Mouse (Mus musculus) erythroid progenitor cell, adult 5-6 weeks (primary cell): ENCODE measurements at regions not wholly inside any gene's neighbourhood (a gene's known extent, or its start where the extent isn't known, plus 50 kb on each side); places are given as distances from the start of the nearest gene placed in this dataset.
A peak's percentile ranks its signal among the peaks of the same experiment; 100 is the strongest.

Experiments used
- ATAC-seq: replicated peaks from 2 replicates; pipeline ENCODE4 v1.8.0; 2016; ENCODE audit warnings: moderate number of reproducible peaks, mild to moderate bottlenecking, moderate TSS enrichment, inconsistent platforms; ENCODE audit not compliant: poor library complexity, low FRiP score, severe bottlenecking

- no peak for ATAC-seq
Measured at GRCm38 (mm10) chr1:105463819-105464614, 107.5 kb upstream of the Rnf152 start.

DNA sequence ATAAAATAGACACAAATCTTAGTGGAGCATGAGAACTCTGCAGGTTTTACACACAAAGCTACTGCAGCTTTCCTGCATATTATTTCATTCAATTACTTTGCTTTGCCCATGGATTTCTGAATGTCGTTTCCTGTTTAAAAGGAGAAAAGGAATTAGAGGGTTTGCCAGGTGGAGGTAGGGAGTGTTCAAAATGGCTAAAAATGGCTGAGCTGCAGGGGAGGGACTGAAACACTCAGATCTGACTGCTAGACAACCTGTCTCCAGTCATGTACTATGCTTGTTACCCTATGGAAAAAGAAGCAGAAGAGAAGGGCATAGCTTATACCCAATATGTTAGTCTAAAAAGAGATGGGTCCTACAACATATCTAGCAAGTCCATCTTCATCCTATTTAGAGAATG lies 106.2 kb upstream of the Rnf152 start:
- no peak for ATAC-seq

- ATAC-seq, result peak; percentile 86
Measured at GRCm38 (mm10) chr1:105455783-105456182, 99.3 kb upstream of the Rnf152 start.

DNA sequence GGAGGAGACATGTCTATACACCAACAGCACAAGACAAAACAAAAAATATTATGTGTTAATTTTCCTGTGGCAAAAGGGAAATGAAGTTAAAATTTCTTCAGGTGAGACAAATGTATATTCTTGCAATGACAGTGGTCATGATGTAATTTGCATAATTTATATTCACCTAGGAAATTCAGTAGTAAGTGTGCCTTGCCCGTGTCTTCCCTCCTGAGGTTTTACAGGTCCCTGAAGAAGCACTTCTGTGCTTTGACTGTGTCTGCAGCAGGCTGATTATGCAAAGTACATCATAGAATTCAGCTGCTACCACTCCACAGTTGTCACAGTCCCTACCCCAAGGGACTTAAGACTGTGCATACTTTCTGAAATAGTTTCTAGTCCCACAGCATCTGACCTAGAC lies 98.2 kb upstream of the Rnf152 start:
- no peak for ATAC-seq

DNA sequence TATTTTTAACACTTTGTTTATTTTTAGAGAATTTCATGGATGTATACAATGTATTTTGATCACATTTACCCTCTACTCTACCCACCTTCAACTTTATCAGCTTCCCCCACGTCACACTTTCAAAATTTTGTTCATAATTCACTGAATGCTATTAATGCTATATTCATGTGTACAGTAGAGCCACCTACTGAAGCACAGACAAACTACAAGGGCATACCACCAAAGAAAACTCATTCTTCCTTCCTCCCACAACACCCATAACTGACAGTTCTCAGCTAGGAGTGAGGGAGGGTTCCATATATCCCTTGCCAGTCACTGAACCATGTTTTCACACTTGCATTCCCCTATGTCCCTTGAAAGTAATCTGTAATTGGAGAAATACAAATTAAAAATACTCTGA lies 89.7 kb upstream of the Rnf152 start:
- no peak for ATAC-seq

GRCm38 (mm10) chr1:105443546-105443945 lies 87.0 kb upstream of the Rnf152 start:
- no peak for ATAC-seq

GRCm38 (mm10) chr1:105440296-105440695 lies 83.8 kb upstream of the Rnf152 start:
- no peak for ATAC-seq

- ATAC-seq, result no peak
Measured at GRCm38 (mm10) chr1:105434631-105435403, 78.3 kb upstream of the Rnf152 start.

GRCm38 (mm10) chr1:105433949-105434348 lies 77.4 kb upstream of the Rnf152 start:
- ATAC-seq, result no peak

DNA sequence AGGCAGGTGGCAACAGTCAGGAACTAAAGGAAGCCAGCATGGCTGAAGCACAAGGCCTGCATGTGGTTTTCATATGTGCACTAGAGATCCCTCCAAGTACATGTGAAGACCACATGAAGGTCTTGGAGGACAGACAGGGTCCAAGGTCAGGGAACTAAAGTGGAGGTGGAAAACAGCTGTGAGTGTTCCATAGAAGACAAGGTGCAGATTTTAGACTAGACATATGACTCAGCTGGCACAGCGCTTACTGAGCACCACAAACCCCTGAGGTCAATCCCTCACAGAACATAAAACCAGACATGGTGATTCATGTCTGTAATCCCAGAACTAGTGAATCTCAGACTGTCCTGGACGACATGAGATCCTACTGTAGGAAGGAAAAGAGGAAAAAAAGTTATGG lies 75.3 kb upstream of the Rnf152 start:
- no peak for ATAC-seq

- no peak for ATAC-seq
Measured at GRCm38 (mm10) chr1:105430712-105431111, 74.2 kb upstream of the Rnf152 start.

DNA sequence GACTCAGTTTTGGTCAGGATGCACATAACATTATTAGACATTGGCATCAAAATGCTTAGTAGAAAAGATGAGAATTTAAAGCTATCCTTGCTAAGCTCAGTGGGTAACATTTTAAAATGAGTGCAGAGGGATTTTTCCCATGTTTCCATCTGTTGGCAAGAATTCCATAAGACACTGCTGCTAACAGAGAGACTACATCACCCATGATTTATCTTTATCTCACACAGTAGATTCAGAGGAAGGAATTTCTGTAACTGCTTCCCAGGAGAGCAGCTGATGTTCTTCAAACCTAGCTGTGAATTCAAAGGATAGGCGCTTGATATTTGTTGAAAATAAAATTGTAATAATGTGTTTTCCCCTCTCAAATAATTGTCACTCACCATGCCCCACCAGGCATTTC lies 71.7 kb upstream of the Rnf152 start:
- ATAC-seq, result no peak

DNA sequence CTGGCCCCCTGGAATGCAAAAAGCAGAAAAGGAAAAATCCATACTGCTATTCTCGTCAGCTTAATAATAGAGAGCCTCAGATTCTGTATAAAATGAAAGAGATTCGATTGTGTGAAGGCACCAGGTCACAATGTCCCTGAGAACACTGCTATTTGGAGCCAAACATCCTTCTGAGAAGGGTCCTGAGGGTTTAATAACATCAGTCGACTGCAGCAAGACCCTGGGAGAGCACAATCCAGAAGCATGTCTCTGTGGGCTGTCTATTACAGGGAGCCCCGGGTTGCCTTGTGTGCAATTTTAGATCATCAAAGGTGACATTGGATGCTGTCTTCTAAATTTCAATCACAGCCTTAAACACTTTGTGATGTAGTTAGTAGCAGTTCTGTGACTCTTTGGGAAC lies 69.6 kb upstream of the Rnf152 start:
- no peak for ATAC-seq

- ATAC-seq, result no peak
Measured at GRCm38 (mm10) chr1:105423380-105423779, 66.9 kb upstream of the Rnf152 start.

DNA sequence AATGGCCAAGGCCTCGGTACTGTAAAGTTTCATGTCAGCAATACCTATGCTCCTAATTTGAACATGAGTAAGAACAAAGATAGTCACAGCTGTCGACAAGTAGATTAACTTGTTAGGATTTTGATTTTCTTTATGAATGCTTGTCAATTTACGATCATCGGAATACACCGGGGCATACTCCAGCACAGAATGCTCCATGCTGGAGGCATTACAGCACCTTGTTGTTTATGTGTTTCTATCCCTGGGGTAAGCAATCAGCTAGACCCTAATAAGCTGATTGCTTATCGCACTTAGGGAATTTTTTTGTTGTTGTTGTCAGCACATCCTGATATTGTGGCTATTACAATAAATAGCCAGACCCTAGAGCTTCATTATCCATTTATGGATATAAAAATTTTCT lies 66.4 kb upstream of the Rnf152 start:
- ATAC-seq, result no peak

- ATAC-seq, result no peak
Measured at GRCm38 (mm10) chr1:105420374-105421046, 64.0 kb upstream of the Rnf152 start.
